Mouse (Mus musculus) brain, adult 10 weeks (tissue): ENCODE results near the gene Spz1. TPM values are rescaled to one million over a fixed set of nuclear protein-coding genes. Genes with fewer than 3 reads are reported as not detected.

Experiments
- polyA plus RNA-seq: library from polyadenylated mRNA; stranded (reverse); fragments of 350-450 nt; fragmentation: Illumina TruSeq; extraction: RNeasy Lipid Tissue Mini Kit (QIAGEN cat#74804); gene quantifications from one replicate; pipeline ENCODE4 v1.2.3, GENCODE M21; 2015; ENCODE audit warnings: low read depth, low replicate concordance

The Spz1 gene
- not detected for polyA plus RNA-seq

DNA sequence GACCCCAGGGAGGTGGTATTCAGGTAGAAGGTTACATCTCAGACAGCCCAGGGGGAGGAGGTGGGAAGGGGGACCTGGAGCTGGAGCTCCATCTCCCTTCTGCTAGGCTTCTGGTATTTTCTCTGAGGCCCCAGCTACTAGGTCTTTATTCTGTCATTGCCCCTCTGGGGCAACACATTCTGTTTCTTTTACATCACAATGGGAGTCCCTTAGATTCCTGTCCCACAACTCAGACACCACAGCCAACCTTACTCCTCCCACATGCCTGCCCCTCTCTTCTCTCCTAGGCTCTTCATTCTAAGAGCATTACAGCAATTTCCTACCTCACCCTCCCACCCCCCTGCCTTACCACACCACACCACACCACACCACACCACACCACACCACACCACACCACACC is at the start of gene Spz1:
Spz1 (minus strand) TSS at position 101 of the 400 bp plus-strand sequence.

DNA sequence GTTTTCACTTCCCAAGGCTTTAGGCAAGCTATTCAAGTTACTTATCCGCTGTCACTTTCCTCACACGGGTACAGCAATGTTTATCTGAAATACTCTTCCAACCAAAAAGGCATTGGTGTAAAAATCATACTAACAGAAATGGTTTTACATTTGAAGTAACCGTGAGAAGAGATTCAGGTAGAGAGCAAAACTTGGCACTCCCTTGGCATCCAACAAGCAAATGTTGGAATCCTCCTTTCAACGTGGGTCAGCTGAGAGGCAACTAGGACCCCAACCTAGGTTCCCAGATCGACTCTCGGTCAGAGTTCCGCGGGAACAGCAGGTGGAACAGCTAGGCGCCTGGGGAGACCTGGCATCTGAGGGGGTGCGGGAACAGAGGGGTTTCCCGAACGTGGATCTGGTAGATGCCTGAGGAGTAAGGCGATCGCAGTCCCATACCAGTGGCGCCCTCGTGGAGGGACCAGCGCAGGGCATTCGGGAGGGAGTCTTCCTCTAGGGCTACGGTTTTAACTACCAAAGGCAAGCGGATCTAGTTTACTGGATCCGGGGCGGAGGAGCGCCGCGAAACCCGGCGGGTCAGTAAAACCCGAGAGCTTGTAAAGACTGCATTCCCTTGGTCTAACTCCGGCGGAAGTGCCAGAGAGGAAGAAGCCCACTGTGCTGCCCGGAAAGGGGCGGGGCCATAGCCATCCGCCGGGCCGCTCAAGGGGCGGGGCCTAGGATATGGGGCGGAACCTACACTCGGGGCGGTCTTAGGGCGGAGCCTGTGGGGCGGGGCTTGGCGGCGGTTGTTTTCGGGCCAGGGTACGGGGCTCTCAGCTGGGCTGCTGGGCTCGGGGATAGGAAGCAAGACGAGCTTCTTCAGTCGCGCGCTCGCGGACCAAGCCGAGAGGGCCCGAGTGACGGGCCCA is 34.6 kb upstream of the Spz1 start, which contains the start of gene Serinc5:
Serinc5 (plus strand) TSS at position 781 of the 911 bp plus-strand sequence.

DNA sequence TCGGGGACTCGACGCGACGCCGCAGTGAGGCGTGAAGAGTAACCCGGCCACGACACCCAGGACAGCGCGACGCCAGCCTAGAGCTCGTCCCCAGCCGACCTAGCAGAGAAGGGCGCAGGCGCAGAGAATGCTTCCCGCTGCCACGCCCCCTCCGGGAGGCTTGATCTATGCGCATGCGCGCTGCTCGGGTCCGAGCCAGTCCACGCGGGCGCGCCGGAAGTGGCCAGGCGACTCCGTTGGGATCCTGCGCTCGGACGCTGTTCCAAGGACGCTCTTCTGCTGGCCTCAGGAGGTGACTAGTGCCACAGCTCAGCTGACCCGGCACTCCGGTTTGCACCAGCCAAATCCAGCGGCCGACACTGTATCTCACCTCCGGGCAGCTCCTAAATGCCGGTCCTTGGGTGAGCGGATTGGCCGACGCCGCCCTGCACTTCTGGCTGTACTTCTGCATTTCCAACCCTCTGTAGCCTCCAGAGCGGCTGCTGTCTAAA is 45.2 kb downstream of the Spz1 start, which contains the start of gene Zfyve16:
Zfyve16 (minus strand) TSS at position 148 of the 491 bp plus-strand sequence.

Other genes with a start within 250 kb of the Spz1 start
- 2.6 TPM for gene Dhfr, start 221.4 kb downstream of the Spz1 start, polyA plus RNA-seq
- 15.7 TPM for gene Msh3, start 221.2 kb downstream of the Spz1 start, polyA plus RNA-seq
- 22.1 TPM for gene Ankrd34b, start 150.3 kb downstream of the Spz1 start, polyA plus RNA-seq
- gene Fam151b, start 92.2 kb downstream of the Spz1 start, polyA plus RNA-seq, result 17.0 TPM
- gene Zfyve16, start 45.3 kb downstream of the Spz1 start, polyA plus RNA-seq, result 11.1 TPM
- 39.3 TPM for gene Serinc5, start 34.9 kb upstream of the Spz1 start, polyA plus RNA-seq
- gene Thbs4, start 218.6 kb upstream of the Spz1 start, polyA plus RNA-seq, result 5.8 TPM